Mouse (Mus musculus) midbrain, postnatal 0 days (tissue): ENCODE results near the gene Eva1b. TPM values are rescaled to one million over a fixed set of nuclear protein-coding genes. Genes with fewer than 3 reads are reported as not detected.

Experiments
- ATAC-seq: fragments of 200-750 bp; cut with Nextera tagmentation; 2 replicates; pipeline ENCODE4 v1.8.0; 2017; ENCODE audit warnings: moderate number of reproducible peaks, mild to moderate bottlenecking, moderate TSS enrichment, moderate library complexity; ENCODE audit not compliant: low FRiP score
- DNase-seq: peaks from one replicate; pipeline ENCODE4 v3.0.0-alpha.2; 2015; ENCODE audit warnings: low spot score
- H3K27ac ChIP-seq: fragments of 300-500 bp; sonication (generic); 2 replicates; pipeline ENCODE4 v1.5.1; 2014; ENCODE audit warnings: low read depth, mild to moderate bottlenecking, low read length, mixed read lengths
- H3K27me3 ChIP-seq: fragments of 300-500 bp; sonication (generic); 2 replicates; pipeline ENCODE4 v1.6.1; 2014; ENCODE audit warnings: low read length, control low read depth, mixed read lengths; ENCODE audit not compliant: insufficient read depth
- H3K36me3 ChIP-seq: fragments of 300-500 bp; sonication (generic); 2 replicates; pipeline ENCODE4 v1.6.1; 2014; ENCODE audit warnings: low read length, control low read depth, mixed read lengths; ENCODE audit not compliant: insufficient read depth
- H3K4me1 ChIP-seq: fragments of 300-500 bp; sonication (generic); 2 replicates; pipeline ENCODE4 v1.6.1; 2014; ENCODE audit warnings: mild to moderate bottlenecking, control low read depth, antibody characterized with exemption, low read length, mixed read lengths; ENCODE audit not compliant: insufficient read depth
- H3K4me2 ChIP-seq: fragments of 300-500 bp; sonication (generic); 2 replicates; pipeline ENCODE4 v1.6.1; 2014; ENCODE audit warnings: low read depth, mild to moderate bottlenecking, low read length, mixed read lengths; ENCODE audit not compliant: poor library complexity, severe bottlenecking
- H3K4me3 ChIP-seq: fragments of 300-500 bp; sonication (generic); 2 replicates; pipeline ENCODE4 v1.5.1; 2014; ENCODE audit warnings: low read depth, mild to moderate bottlenecking, low read length, moderate library complexity
- H3K9ac ChIP-seq: fragments of 300-500 bp; sonication (generic); replicated peaks from 2 replicates; pipeline ENCODE4 v1.6.1; 2014; ENCODE audit warnings: mild to moderate bottlenecking, low read length, moderate library complexity, mixed read lengths; ENCODE audit not compliant: poor library complexity, severe bottlenecking
- H3K9me3 ChIP-seq: fragments of 300-500 bp; sonication (generic); 2 replicates; pipeline ENCODE4 v1.6.1; 2016; ENCODE audit warnings: low read length, control low read depth
- CTCF ChIP-seq: IDR thresholded peaks from 2 replicates; pipeline ENCODE4 v1.5.1; 2016; ENCODE audit warnings: antibody characterized with exemption, mild to moderate bottlenecking
- WGBS: fragments of 180-500 bp; shearing (Covaris S2); extraction: QIAGEN DNeasy Blood & Tissue Kit; methylation state at CpG from one replicate; pipeline ENCODE4 v1.1.7; 2014; 5-methylcytosine and 5-hydroxymethylcytosine counted together
- polyA plus RNA-seq: library from polyadenylated mRNA; unstranded; fragments of >200 nt; fragmentation: Nextera tagmentation; extraction: Ambion mirVana; gene quantifications from 2 replicates; pipeline ENCODE4 v1.2.1, GENCODE M21; 2015
- total RNA-seq: library from RNA; depleted of rRNA; stranded (reverse); fragments of >200 nt; gene quantifications from 2 replicates; pipeline ENCODE4 v1.2.3, GENCODE M21; 2014

The Eva1b gene
- total and polyA plus RNA-seq, 2 experiments from 2014 or later = 9.1 to 12.3 TPM

- DNase-seq (peak; percentile 99), ATAC-seq (peak; percentile 94)
- Histone ChIP-seq H3K4me1 (peaks cover 12% of the 10 kb centered on the region; the same call in 1 of the 2 replicates), H3K4me3 (peak within 1 kb of the TSS; percentile 93), H3K9ac (peak within 1 kb of the TSS; percentile 87), H3K27me3 (no peaks in the 10 kb centered on the region), H3K9me3 (no peaks in the 10 kb centered on the region), H3K27ac (peak within 1 kb of the TSS; percentile 79), H3K36me3 (no peaks in the 10 kb centered on the region), H3K4me2 (peak within 1 kb of the TSS; percentile 92)
- WGBS = 1% methylated on average over 25 of the region's 34 CpGs
- TF ChIP-seq CTCF = peak; percentile 88
Observed at GRCm38 (mm10) chr4:126103590-126104068, 43.9 kb upstream of the Eva1b start, which contains the start of gene Stk40. TSS of gene Stk40 (plus strand) at chr4:126103957.

- TF ChIP-seq CTCF = no peak
- DNase-seq (peak; percentile 38), ATAC-seq (peak; percentile 45)
- Histone ChIP-seq H3K36me3 (no peaks in the 10 kb centered on the region), H3K9me3 (no peaks in the 10 kb centered on the region), H3K4me1 (peaks cover 12% of the 10 kb centered on the region; the same call in 1 of the 2 replicates), H3K9ac (peak overlapping the region; percentile 87), H3K27ac (peak overlapping the region; percentile 64), H3K27me3 (no peaks in the 10 kb centered on the region), H3K4me2 (peak overlapping the region; percentile 92), H3K4me3 (peak overlapping the region; percentile 93)
- WGBS = 2% methylated on average over 33 of the region's 34 CpGs
Observed at GRCm38 (mm10) chr4:126104261-126105075, 43.1 kb upstream of the Eva1b start.

- no peaks in the 10 kb centered on the region for H3K9me3 ChIP-seq
- H3K4me1 ChIP-seq = peaks cover 19% of the 10 kb centered on the region; the same call in 1 of the 2 replicates
- H3K4me3 ChIP-seq = peak overlapping the region; percentile 93
- no peak for TF ChIP-seq CTCF
- DNase-seq (no peak), ATAC-seq (no peak)
- no peaks in the 10 kb centered on the region for H3K27me3 ChIP-seq
- H3K9ac ChIP-seq = peak overlapping the region; percentile 87; the same call in 1 of the 2 replicates
- peak overlapping the region; percentile 92 for H3K4me2 ChIP-seq
- no peak overlapping the region for H3K27ac ChIP-seq
- WGBS = 50% methylated on average over 7 of the region's 7 CpGs
- H3K36me3 ChIP-seq = no peaks in the 10 kb centered on the region
Observed at GRCm38 (mm10) chr4:126105131-126105783, 42.3 kb upstream of the Eva1b start.

GRCm38 (mm10) chr4:126108061-126108740 lies 39.3 kb upstream of the Eva1b start:
- peak; percentile 33 for DNase-seq
- TF ChIP-seq CTCF = no peak
- H3K36me3 ChIP-seq = no peaks in the 10 kb centered on the region
- H3K27me3 ChIP-seq = no peaks in the 10 kb centered on the region
- ATAC-seq = no peak
- H3K9ac ChIP-seq = 0 out of 2 replicates have a peak overlapping the region, but pooled peaks have one; percentile 42
- H3K9me3 ChIP-seq = no peaks in the 10 kb centered on the region
- no peak overlapping the region for H3K4me2 ChIP-seq
- WGBS = 19% methylated on average over 8 of the region's 8 CpGs
- H3K27ac ChIP-seq = no peak overlapping the region; the same call in 1 of the 2 replicates
- H3K4me3 ChIP-seq = no peak overlapping the region
- peaks cover 27% of the 10 kb centered on the region for H3K4me1 ChIP-seq

- Histone ChIP-seq H3K36me3 (no peaks in the 10 kb centered on the region; the same call in 1 of the 2 replicates), H3K4me1 (peaks cover 23% of the 10 kb centered on the region), H3K4me3 (no peak overlapping the region), H3K4me2 (no peak overlapping the region), H3K9me3 (no peaks in the 10 kb centered on the region), H3K27ac (peak overlapping the region; percentile 71; the same call in 1 of the 2 replicates), H3K9ac (no peak overlapping the region), H3K27me3 (no peaks in the 10 kb centered on the region)
- 0 out of 2 replicates have a peak, but pooled peaks have one; percentile 2 for ATAC-seq
- DNase-seq = no peak
- TF ChIP-seq CTCF = no peak
- WGBS = 75% methylated on average over 10 of the region's 10 CpGs
Observed at GRCm38 (mm10) chr4:126109613-126110373, 37.8 kb upstream of the Eva1b start.
